Mouse (Mus musculus): ENCODE data around the gene Tmem120b. TPM values are rescaled to one million over a fixed set of nuclear protein-coding genes. Genes with fewer than 3 reads are reported as not detected.
A peak's percentile ranks its signal among the peaks of the same experiment; 100 is the strongest.

Gene Tmem120b
- polyA plus RNA-seq, 1 experiment from 2014 or later, result 19.1 TPM

GRCm38 (mm10) chr5:123122181-123122580, 54.0 kb downstream of the Tmem120b start:
- 91% methylated on average over 4 of the region's 4 CpGs for WGBS
- no peak overlapping the region for H3K4me2 ChIP-seq (replicated peaks)
- H3K27ac ChIP-seq, result no peak overlapping the region
- peaks cover 3% of the 10 kb centered on the region; the same call in 1 of the 2 replicates for H3K9me3 ChIP-seq
- no peak overlapping the region for H3K4me3 ChIP-seq
- H3K36me3 ChIP-seq, result peaks cover 47% of the 10 kb centered on the region
- no peak for ATAC-seq (ENCODE audit: low FRiP score, low read depth)
- no peak overlapping the region for H3K9ac ChIP-seq
- H3K4me1 ChIP-seq, result 0 out of 2 replicates have a peak, but pooled peaks cover under 1% of the 10 kb centered on the region
- no peaks in the 10 kb centered on the region for H3K27me3 ChIP-seq

- H3K36me3 ChIP-seq, result peaks cover 55% of the 10 kb centered on the region
- no peaks in the 10 kb centered on the region for H3K27me3 ChIP-seq
- H3K4me2 ChIP-seq (replicated peaks), result no peak overlapping the region
- peaks cover 3% of the 10 kb centered on the region; the same call in 1 of the 2 replicates for H3K9me3 ChIP-seq
- H3K27ac ChIP-seq, result no peak overlapping the region
- no peaks in the 10 kb centered on the region for H3K4me1 ChIP-seq
- no peak for ATAC-seq (ENCODE audit: low FRiP score, low read depth)
- 80% methylated on average over 6 of the region's 6 CpGs for WGBS
- H3K4me3 ChIP-seq, result no peak overlapping the region
- no peak overlapping the region for H3K9ac ChIP-seq
Observed at GRCm38 (mm10) chr5:123125105-123125504, 56.9 kb downstream of the Tmem120b start.

- H3K4me3 ChIP-seq, result no peak overlapping the region
- H3K36me3 ChIP-seq, result peaks cover 60% of the 10 kb centered on the region
- no peak for ATAC-seq (ENCODE audit: low FRiP score, low read depth)
- H3K27me3 ChIP-seq, result no peaks in the 10 kb centered on the region
- peaks cover 3% of the 10 kb centered on the region; the same call in 1 of the 2 replicates for H3K9me3 ChIP-seq
- WGBS, result 81% methylated on average over 18 of the region's 18 CpGs
- H3K4me1 ChIP-seq, result 0 out of 2 replicates have a peak, but pooled peaks cover 2% of the 10 kb centered on the region
- H3K9ac ChIP-seq, result no peak overlapping the region
- no peak overlapping the region for H3K27ac ChIP-seq
- H3K4me2 ChIP-seq (replicated peaks), result no peak overlapping the region
Observed at GRCm38 (mm10) chr5:123125638-123126406, 57.6 kb downstream of the Tmem120b start.

- 73% methylated on average over 6 of the region's 6 CpGs for WGBS
- Histone ChIP-seq H3K4me3 (no peak overlapping the region), H3K36me3 (peaks cover 61% of the 10 kb centered on the region), H3K27ac (no peak overlapping the region), H3K27me3 (no peaks in the 10 kb centered on the region), H3K9ac (no peak overlapping the region), H3K4me2 (replicated peaks) (no peak overlapping the region), H3K9me3 (peaks cover 3% of the 10 kb centered on the region; the same call in 1 of the 2 replicates), H3K4me1 (peaks cover 14% of the 10 kb centered on the region)
- ATAC-seq (ENCODE audit: low FRiP score, low read depth), result no peak
Observed at GRCm38 (mm10) chr5:123127031-123127430, 58.8 kb downstream of the Tmem120b start.

GRCm38 (mm10) chr5:123128426-123129169, 60.4 kb downstream of the Tmem120b start:
- WGBS, result 66% methylated on average over 10 of the region's 10 CpGs
- no peaks in the 10 kb centered on the region for H3K9me3 ChIP-seq
- peaks cover 48% of the 10 kb centered on the region for H3K36me3 ChIP-seq
- ATAC-seq (ENCODE audit: low FRiP score, low read depth), result no peak
- H3K4me3 ChIP-seq, result no peak overlapping the region
- no peak overlapping the region for H3K27ac ChIP-seq
- peak overlapping the region; percentile 14; the same call in 1 of the 2 replicates for H3K9ac ChIP-seq
- peaks cover 28% of the 10 kb centered on the region for H3K4me1 ChIP-seq
- H3K27me3 ChIP-seq, result no peaks in the 10 kb centered on the region
- H3K4me2 ChIP-seq (replicated peaks), result no peak overlapping the region

GRCm38 (mm10) chr5:123129170-123129757, 61.0 kb downstream of the Tmem120b start:
- Histone ChIP-seq H3K36me3 (peaks cover 46% of the 10 kb centered on the region), H3K9ac (no peak overlapping the region), H3K4me1 (peaks cover 35% of the 10 kb centered on the region), H3K9me3 (no peaks in the 10 kb centered on the region), H3K27ac (no peak overlapping the region), H3K27me3 (no peaks in the 10 kb centered on the region), H3K4me2 (replicated peaks) (no peak overlapping the region), H3K4me3 (no peak overlapping the region)
- 86% methylated on average over 10 of the region's 10 CpGs for WGBS
- ATAC-seq (ENCODE audit: low FRiP score, low read depth), result no peak

GRCm38 (mm10) chr5:123130030-123130813, 62.0 kb downstream of the Tmem120b start:
- Histone ChIP-seq H3K27me3 (no peaks in the 10 kb centered on the region), H3K27ac (no peak overlapping the region), H3K4me2 (replicated peaks) (no peak overlapping the region), H3K4me3 (no peak overlapping the region), H3K36me3 (peaks cover 51% of the 10 kb centered on the region), H3K9ac (no peak overlapping the region; the same call in 1 of the 2 replicates), H3K4me1 (peaks cover 45% of the 10 kb centered on the region), H3K9me3 (no peaks in the 10 kb centered on the region)
- ATAC-seq (ENCODE audit: low FRiP score, low read depth), result no peak
- WGBS, result 90% methylated on average over 9 of the region's 9 CpGs

GRCm38 (mm10) chr5:123130814-123131148, 62.6 kb downstream of the Tmem120b start:
- H3K36me3 ChIP-seq, result peaks cover 45% of the 10 kb centered on the region

GRCm38 (mm10) chr5:123132308-123133071, 64.3 kb downstream of the Tmem120b start, which contains the start of gene Rhof:
Gene Rhof (minus strand): TSS chr5:123132692.
- Histone ChIP-seq H3K9ac (peak within 1 kb of the TSS; percentile 70), H3K4me2 (replicated peaks) (peak within 1 kb of the TSS; percentile 98), H3K27ac (peak within 1 kb of the TSS; percentile 100), H3K4me3 (peak within 1 kb of the TSS; percentile 44), H3K9me3 (no peaks in the 10 kb centered on the region), H3K27me3 (no peaks in the 10 kb centered on the region), H3K4me1 (peaks cover 67% of the 10 kb centered on the region), H3K36me3 (peaks cover 38% of the 10 kb centered on the region)
- 5% methylated on average over 44 of the region's 44 CpGs for WGBS
- peak; percentile 25; the same call in 1 of the 2 replicates for ATAC-seq (ENCODE audit: low FRiP score, low read depth)

More at GRCm38 (mm10) chr5:123130814-123131148, 62.6 kb downstream of the Tmem120b start:
- 84% methylated on average over 5 of the region's 5 CpGs for WGBS
- Histone ChIP-seq H3K4me2 (replicated peaks) (no peak overlapping the region), H3K9me3 (no peaks in the 10 kb centered on the region), H3K9ac (no peak overlapping the region), H3K27me3 (no peaks in the 10 kb centered on the region), H3K4me3 (no peak overlapping the region), H3K4me1 (peaks cover 50% of the 10 kb centered on the region), H3K27ac (no peak overlapping the region)
- ATAC-seq (ENCODE audit: low FRiP score, low read depth), result no peak

- H3K4me3 ChIP-seq, result peak overlapping the region; percentile 44
- peaks cover 75% of the 10 kb centered on the region for H3K4me1 ChIP-seq
- 0 out of 2 replicates have a peak overlapping the region, but pooled peaks have one; percentile 70 for H3K9ac ChIP-seq
- H3K36me3 ChIP-seq, result peaks cover 36% of the 10 kb centered on the region
- 19% methylated on average over 18 of the region's 18 CpGs for WGBS
- no peaks in the 10 kb centered on the region for H3K9me3 ChIP-seq
- 0 out of 2 replicates have a peak, but pooled peaks have one; percentile 3 for ATAC-seq (ENCODE audit: low FRiP score, low read depth)
- H3K4me2 ChIP-seq (replicated peaks), result peak overlapping the region; percentile 98
- H3K27ac ChIP-seq, result peak overlapping the region; percentile 100
- no peaks in the 10 kb centered on the region for H3K27me3 ChIP-seq
Observed at GRCm38 (mm10) chr5:123133083-123133783, 65.0 kb downstream of the Tmem120b start.

Measured in limb, embryonic 13.5 days (tissue).